Mouse (Mus musculus) R1 (cell line): Measurements from ENCODE around the gene Ube2r2.

Experiments
- DNase-seq: peaks from one replicate; pipeline ENCODE4 v3.0.0-alpha.2; 2018; ENCODE audit warnings: low read depth, low spot score

Ube2r2 gene

GRCm38 (mm10) chr4:41174631-41175030 lies 39.1 kb downstream of the Ube2r2 start:
- DNase-seq, result no peak

- DNase-seq, result peak; percentile 85
Measured at GRCm38 (mm10) chr4:41179825-41180725, 44.5 kb downstream of the Ube2r2 start.

GRCm38 (mm10) chr4:41189809-41190208 lies 54.3 kb downstream of the Ube2r2 start:
- no peak for DNase-seq

GRCm38 (mm10) chr4:41192544-41193512 lies 57.3 kb downstream of the Ube2r2 start:
- no peak for DNase-seq

GRCm38 (mm10) chr4:41195328-41195727 lies 59.8 kb downstream of the Ube2r2 start:
- DNase-seq, result no peak

- DNase-seq, result no peak
Measured at GRCm38 (mm10) chr4:41196861-41197610, 61.5 kb downstream of the Ube2r2 start.

GRCm38 (mm10) chr4:41202135-41202534 lies 66.6 kb downstream of the Ube2r2 start:
- DNase-seq, result no peak

GRCm38 (mm10) chr4:41205751-41206150 lies 70.2 kb downstream of the Ube2r2 start:
- DNase-seq, result no peak

GRCm38 (mm10) chr4:41208050-41208449 lies 72.5 kb downstream of the Ube2r2 start:
- no peak for DNase-seq

- DNase-seq, result peak; percentile 25
Measured at GRCm38 (mm10) chr4:41225412-41225811, 89.9 kb downstream of the Ube2r2 start.

GRCm38 (mm10) chr4:41226351-41226750 lies 90.8 kb downstream of the Ube2r2 start:
- peak; percentile 66 for DNase-seq

GRCm38 (mm10) chr4:41235621-41236020 lies 100.1 kb downstream of the Ube2r2 start:
- peak; percentile 85 for DNase-seq

GRCm38 (mm10) chr4:41240916-41241315 lies 105.4 kb downstream of the Ube2r2 start:
- no peak for DNase-seq
